Mouse (Mus musculus): Measurements from ENCODE around the gene Rela. TPM values are rescaled to one million over a fixed set of nuclear protein-coding genes. Genes with fewer than 3 reads are reported as not detected.
A peak's percentile ranks its signal among the peaks of the same experiment; 100 is the strongest.

The Rela gene
- polyA plus RNA-seq, 1 experiment from 2014 or later: 39.6 TPM

DNA sequence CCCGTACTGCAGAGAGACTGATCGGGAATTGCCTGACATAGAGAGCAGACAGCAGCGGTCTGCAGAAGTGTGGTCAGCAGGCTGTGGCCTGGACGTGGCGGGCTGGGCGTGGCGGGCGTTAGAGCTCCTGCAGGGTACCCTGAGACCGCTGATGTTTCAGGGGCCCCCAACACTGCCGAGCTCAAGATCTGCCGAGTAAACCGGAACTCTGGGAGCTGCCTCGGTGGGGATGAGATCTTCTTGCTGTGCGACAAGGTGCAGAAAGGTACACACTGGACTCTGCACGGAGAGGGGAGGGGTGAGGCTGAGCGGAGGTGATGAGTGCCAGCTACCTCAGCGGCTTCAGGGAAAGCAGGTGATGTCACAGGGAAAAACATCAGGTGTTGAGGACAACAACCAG, 3.7 kb downstream of the Rela start:
- H3K9me3 ChIP-seq (replicated peaks): no peaks in the 10 kb centered on the region
- H3K27me3 ChIP-seq (ENCODE audit: low read depth, poor library complexity, severe bottlenecking): no peaks in the 10 kb centered on the region
- H3K27ac ChIP-seq: no peak overlapping the region
- peaks cover 74% of the 10 kb centered on the region for H3K36me3 ChIP-seq
- no peak for DNase-seq (ENCODE audit: low spot score)
- 90% methylated on average over 17 of the region's 17 CpGs for WGBS
- no peak overlapping the region for H3K4me3 ChIP-seq
- H3K4me1 ChIP-seq: peaks cover 44% of the 10 kb centered on the region

DNA sequence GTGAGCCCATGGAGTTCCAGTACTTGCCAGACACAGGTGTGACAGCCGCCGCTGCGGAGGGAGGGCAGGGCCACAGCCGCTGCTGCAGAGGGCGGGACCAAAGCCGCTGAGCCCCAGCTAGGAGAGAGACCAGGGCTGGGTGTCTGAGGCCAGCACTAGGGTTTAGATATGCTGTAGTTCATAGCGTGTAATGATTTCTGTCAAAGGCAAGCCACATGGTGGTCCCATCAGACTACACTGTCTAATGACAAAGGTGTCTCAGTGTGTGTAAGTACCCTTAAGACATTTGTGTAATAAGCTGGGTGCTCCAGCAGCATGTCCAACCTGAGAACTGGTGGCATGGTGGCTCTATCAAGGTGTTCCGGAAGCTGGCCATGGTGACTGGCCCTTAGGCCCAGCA, 4.4 kb downstream of the Rela start:
- Histone ChIP-seq H3K27ac (no peak overlapping the region), H3K27me3 (ENCODE audit: low read depth, poor library complexity, severe bottlenecking) (no peaks in the 10 kb centered on the region), H3K9me3 (replicated peaks) (no peaks in the 10 kb centered on the region), H3K4me3 (no peak overlapping the region), H3K36me3 (peaks cover 79% of the 10 kb centered on the region), H3K4me1 (peaks cover 38% of the 10 kb centered on the region)
- WGBS: 93% methylated on average over 8 of the region's 8 CpGs
- DNase-seq (ENCODE audit: low spot score): no peak

DNA sequence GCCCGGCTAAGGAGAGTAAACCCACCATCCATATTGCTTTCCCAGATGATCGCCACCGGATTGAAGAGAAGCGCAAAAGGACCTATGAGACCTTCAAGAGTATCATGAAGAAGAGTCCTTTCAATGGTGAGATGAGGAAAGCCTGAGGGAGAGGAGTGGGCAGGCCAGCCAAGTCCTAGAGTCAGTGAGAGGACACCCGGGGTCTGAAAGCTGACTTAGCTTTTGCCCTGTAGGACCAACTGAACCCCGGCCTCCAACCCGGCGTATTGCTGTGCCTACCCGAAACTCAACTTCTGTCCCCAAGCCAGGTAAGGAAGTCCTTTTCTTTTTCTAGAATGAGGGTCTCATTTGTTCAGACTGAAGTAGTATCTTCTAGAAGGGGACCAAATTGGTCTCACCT, 8.0 kb downstream of the Rela start:
- WGBS: 98% methylated on average over 9 of the region's 9 CpGs
- no peak for DNase-seq (ENCODE audit: low spot score)
- Histone ChIP-seq H3K36me3 (peaks cover 82% of the 10 kb centered on the region), H3K27me3 (ENCODE audit: low read depth, poor library complexity, severe bottlenecking) (no peaks in the 10 kb centered on the region), H3K27ac (no peak overlapping the region), H3K4me3 (no peak overlapping the region), H3K9me3 (replicated peaks) (no peaks in the 10 kb centered on the region), H3K4me1 (peaks cover 27% of the 10 kb centered on the region)

DNA sequence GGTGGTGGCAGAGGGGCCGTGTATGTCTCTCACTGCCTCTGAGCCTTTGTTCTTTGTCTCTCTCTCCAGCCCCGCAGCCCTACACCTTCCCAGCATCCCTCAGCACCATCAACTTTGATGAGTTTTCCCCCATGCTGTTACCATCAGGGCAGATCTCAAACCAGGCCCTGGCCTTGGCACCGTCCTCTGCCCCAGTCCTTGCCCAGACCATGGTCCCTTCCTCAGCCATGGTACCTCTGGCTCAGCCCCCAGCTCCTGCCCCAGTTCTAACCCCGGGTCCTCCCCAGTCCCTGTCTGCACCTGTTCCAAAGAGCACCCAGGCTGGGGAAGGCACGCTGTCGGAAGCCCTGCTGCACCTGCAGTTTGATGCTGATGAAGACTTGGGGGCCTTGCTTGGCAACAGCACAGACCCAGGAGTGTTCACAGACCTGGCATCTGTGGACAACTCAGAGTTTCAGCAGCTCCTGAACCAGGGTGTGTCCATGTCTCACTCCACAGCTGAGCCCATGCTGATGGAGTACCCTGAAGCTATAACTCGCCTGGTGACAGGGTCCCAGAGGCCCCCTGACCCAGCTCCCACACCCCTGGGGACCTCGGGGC, 9.5 kb downstream of the Rela start:
- no peak overlapping the region for H3K4me3 ChIP-seq
- H3K36me3 ChIP-seq: peaks cover 82% of the 10 kb centered on the region
- WGBS: 91% methylated on average over 8 of the region's 8 CpGs

DNA sequence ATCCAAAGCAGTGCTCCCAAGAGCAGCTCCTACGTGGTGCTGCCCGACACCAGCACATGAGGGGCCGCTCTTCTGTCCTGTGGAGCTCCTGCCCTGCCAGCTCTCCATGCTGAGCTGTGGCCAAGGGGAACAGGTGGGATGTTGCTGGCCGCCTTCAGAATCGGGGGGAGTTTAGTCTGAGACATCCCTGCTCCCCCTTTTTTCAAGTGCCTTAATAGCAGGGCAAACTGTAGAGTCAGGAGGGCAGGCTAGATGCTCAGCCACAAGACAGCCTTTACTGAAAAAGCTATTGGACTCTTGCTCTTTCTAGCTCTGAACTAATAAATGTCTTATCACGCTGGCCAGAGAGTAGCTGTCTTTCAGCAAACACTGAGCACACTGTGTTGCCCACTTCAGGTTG, 10.5 kb downstream of the Rela start:
- 96% methylated on average over 6 of the region's 6 CpGs for WGBS
- H3K36me3 ChIP-seq: peaks cover 82% of the 10 kb centered on the region
- no peak for DNase-seq (ENCODE audit: low spot score)
- peak overlapping the region; percentile 89 for H3K27ac ChIP-seq
- 0 out of 2 replicates have a peak overlapping the region, but pooled peaks have one; percentile 37 for H3K4me3 ChIP-seq
- no peaks in the 10 kb centered on the region for H3K27me3 ChIP-seq (ENCODE audit: low read depth, poor library complexity, severe bottlenecking)
- no peaks in the 10 kb centered on the region for H3K9me3 ChIP-seq (replicated peaks)
- peaks cover 21% of the 10 kb centered on the region for H3K4me1 ChIP-seq

More for the DNA sequence above, 9.5 kb downstream of the Rela start:
- no peak for DNase-seq (ENCODE audit: low spot score)
- H3K4me1 ChIP-seq: peaks cover 21% of the 10 kb centered on the region
- no peaks in the 10 kb centered on the region for H3K9me3 ChIP-seq (replicated peaks)
- no peak overlapping the region for H3K27ac ChIP-seq
- H3K27me3 ChIP-seq (ENCODE audit: low read depth, poor library complexity, severe bottlenecking): no peaks in the 10 kb centered on the region

DNA sequence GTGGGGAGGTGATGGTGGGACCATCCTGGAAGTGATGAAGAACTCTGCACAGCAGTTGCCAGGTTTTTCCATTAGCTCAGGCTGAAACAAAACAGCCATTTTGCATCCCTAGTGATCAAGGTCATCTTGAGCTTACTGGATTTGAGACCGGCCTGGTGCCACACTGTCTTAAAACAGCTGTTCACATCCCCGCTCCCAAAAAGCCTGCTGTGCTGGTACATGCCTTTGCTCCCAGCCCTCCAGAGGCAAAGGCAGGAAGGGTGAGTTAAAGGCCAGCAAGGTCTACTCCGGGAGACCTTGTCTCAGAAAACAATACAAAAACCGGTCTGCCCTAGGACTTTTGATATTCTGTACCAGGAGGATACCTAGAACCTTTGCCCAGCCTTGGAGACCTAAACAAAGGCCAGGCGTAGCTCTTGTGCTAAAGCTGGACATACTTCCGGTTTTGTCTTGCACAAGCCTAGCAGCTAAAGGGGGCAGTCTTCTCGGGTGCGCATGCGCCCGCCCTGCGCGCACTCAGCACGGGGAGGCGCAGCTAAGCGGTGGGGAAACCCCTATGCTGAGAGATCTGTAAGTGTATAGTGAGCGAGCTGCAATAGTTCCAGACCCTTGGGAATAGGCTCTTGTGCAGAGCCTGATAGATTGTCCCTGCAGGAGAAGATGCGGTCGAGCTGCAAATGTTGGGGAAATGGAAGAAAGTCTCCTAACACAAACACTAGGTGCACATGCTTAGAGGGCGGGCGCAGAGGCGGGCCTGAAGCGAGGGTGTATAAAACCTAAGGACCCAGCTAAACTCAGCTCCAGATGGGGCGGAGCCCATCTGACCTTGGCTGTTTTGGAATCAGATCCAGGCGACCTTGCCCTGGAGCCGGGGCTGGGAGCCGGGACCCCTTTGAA, 11.4 kb downstream of the Rela start:
- DNase-seq (ENCODE audit: low spot score): peak; percentile 80
- H3K4me3 ChIP-seq: peak overlapping the region; percentile 37
- WGBS: 15% methylated on average over 26 of the region's 26 CpGs
- H3K36me3 ChIP-seq: peaks cover 83% of the 10 kb centered on the region
- no peaks in the 10 kb centered on the region for H3K9me3 ChIP-seq (replicated peaks)
- H3K27ac ChIP-seq: peak overlapping the region; percentile 89
- peaks cover 23% of the 10 kb centered on the region for H3K4me1 ChIP-seq
- H3K27me3 ChIP-seq (ENCODE audit: low read depth, poor library complexity, severe bottlenecking): no peaks in the 10 kb centered on the region; the same call in 1 of the 2 replicates

DNA sequence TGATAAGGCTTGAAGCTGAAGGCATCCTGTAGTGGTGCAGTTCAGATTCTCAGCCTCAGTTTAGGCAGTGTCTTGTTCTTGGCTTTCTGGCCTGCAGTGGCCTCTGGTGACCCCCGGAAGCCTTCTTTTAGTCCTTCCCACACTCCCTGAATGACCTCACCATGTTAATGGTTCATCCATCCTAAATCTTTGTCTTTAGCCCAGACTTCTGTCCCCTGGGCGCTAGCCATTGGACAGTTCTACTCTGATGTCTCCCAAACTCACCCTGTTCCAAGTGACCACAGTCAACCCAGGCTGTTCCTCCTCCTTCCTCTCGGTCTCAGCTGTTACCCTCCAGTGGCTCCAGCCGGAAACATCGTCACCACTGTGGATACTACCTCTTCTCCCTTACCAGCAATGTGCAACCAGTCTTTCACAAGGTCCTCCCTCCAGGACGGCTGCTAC, 12.0 kb downstream of the Rela start:
- peaks cover 2% of the 10 kb centered on the region for H3K27me3 ChIP-seq (ENCODE audit: low read depth, poor library complexity, severe bottlenecking)
- H3K9me3 ChIP-seq (replicated peaks): no peaks in the 10 kb centered on the region
- H3K36me3 ChIP-seq: peaks cover 82% of the 10 kb centered on the region
- 71% methylated on average over 6 of the region's 6 CpGs for WGBS
- peak overlapping the region; percentile 89 for H3K27ac ChIP-seq
- H3K4me1 ChIP-seq: peaks cover 30% of the 10 kb centered on the region
- DNase-seq (ENCODE audit: low spot score): no peak
- H3K4me3 ChIP-seq: peak overlapping the region; percentile 37

DNA sequence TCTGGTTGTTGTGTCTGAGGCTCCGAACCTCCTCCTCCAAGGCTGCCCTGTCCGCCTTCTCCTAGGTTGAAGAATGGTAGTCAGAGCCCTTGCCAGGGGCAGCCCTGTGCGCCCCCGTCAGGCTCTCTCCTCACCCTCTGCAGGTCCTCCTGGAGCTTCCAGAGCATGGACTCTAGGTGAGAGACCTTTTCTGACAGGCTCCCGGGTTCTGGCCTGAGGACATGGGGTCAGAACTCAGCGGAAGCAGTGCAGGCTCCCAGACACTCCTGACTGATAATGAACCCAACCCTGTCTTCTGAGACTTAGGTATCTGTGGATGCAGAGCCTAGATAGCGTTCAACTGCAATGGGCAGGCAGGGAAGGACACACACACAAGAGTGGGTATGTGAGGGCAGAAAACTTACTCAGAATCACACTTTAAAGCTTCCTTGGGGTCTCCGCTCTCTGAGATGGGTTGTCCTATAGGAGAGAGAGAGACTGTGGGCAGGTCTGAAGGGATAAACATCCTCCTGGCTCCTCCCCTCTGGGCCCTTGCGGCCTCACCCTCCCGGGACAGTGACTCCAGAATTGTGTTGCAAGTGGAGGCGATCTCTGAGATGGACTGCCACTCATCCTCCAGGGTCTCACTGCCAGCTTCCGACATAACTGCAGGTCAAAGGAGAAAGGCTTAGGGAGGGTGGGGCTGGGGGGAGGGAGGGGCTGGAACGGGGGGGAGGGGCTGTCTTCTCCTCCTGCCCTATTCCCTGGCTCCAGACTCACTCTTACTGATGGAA, 14.4 kb downstream of the Rela start:
- H3K36me3 ChIP-seq: peaks cover 78% of the 10 kb centered on the region
- DNase-seq (ENCODE audit: low spot score): no peak
- H3K27ac ChIP-seq: no peak overlapping the region
- no peaks in the 10 kb centered on the region for H3K9me3 ChIP-seq (replicated peaks)
- peaks cover 50% of the 10 kb centered on the region for H3K4me1 ChIP-seq
- WGBS: 57% methylated on average over 13 of the region's 13 CpGs
- peaks cover 25% of the 10 kb centered on the region for H3K27me3 ChIP-seq (ENCODE audit: low read depth, poor library complexity, severe bottlenecking)
- H3K4me3 ChIP-seq: peak overlapping the region; percentile 15; the same call in 1 of the 2 replicates

DNA sequence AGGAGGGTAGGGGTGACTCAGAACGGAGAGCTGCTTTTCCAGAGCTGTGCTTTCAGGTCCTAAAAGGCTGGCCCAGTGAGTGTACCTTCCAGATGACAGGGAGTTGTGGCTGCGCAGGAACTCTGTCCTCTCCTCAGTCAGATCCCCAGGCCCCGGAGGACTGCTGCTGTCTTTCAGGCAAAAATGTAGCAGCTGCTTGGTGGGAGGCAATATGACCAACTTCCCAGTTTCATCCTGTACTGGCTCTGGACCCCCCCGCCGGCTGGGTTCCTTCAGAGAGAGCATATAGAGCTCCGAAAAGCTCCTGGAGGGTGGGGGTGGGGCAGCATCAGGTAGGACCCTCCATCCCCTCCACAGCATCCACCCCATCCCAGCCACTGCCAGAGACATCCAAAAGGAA, 15.3 kb downstream of the Rela start:
- H3K27me3 ChIP-seq (ENCODE audit: low read depth, poor library complexity, severe bottlenecking): peaks cover 26% of the 10 kb centered on the region
- H3K36me3 ChIP-seq: peaks cover 78% of the 10 kb centered on the region
- WGBS: 76% methylated on average over 6 of the region's 6 CpGs

DNA sequence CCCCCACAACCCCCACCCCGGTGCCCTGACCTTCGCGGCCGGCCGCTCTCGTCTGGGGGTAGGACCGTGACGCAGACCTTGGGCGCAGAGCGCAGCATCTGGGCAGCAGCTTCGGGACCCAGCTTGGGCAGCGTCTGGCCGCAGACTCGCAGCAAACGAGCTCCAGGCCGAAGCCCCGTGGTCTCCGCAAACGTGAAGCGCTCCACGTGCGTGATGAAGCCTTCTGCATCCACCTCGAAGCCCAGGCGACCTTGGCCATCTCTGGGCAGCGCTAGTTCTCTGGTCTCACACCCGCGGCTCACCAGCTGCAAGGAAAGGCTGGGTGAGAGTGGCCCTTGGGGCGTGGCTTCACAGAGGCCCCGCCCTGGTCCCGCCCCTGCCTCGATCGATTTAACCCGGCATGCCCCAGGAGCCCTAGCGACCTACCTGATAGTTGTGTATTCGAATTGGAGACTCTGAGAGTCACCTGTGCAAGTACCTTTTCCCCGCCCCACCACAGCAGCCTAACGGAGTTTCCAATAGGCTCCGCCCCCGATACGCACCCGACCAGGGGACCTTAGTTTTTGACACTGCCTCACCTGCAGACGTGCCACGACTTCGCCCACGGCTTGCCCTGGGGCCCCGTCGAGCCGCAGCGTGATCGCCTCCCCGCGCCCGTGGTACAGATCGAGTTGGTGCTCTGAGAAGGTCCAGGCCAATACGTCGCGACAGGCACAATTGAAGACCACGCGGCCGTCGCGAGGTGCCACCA, 16.9 kb downstream of the Rela start:
- DNase-seq (ENCODE audit: low spot score): peak; percentile 87
- Histone ChIP-seq H3K27me3 (ENCODE audit: low read depth, poor library complexity, severe bottlenecking) (peaks cover 26% of the 10 kb centered on the region), H3K4me3 (peak overlapping the region; percentile 60), H3K36me3 (peaks cover 85% of the 10 kb centered on the region), H3K27ac (peak overlapping the region; percentile 74), H3K4me1 (peaks cover 34% of the 10 kb centered on the region), H3K9me3 (replicated peaks) (no peaks in the 10 kb centered on the region)
- 6% methylated on average over 62 of the region's 62 CpGs for WGBS

More for the DNA sequence above, 15.3 kb downstream of the Rela start:
- Histone ChIP-seq H3K4me1 (peaks cover 50% of the 10 kb centered on the region), H3K27ac (no peak overlapping the region), H3K9me3 (replicated peaks) (no peaks in the 10 kb centered on the region), H3K4me3 (no peak overlapping the region)
- no peak for DNase-seq (ENCODE audit: low spot score)

DNA sequence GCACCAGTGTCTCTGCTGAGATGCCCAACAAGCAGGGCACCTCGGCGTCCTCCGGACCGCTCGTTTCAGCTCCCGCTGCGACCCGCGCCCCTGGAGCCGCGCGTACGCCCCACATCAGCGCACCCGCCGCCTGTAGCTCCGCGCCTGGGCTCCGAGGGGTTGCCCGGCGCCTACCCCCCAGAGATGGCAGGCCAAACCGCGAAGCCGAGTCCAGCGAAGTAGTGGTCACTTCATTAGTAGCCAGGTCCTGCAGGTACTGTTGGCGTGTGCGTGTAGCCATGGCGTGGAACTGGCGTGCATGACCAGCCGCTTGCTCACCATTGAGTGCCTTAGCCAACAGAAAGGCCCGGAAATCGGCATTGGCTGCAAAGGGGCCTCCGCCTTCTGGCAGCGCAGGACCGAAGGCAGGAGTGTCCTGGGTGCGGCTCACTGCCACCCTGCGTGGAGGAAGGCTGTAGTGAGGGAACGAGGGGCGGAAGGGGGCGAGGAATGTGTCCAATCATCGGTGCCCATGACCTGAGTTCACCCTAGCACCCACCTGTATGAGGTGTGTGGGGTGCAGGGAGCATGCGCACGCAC, 17.5 kb downstream of the Rela start:
- Histone ChIP-seq H3K9me3 (replicated peaks) (no peaks in the 10 kb centered on the region), H3K4me1 (peaks cover 29% of the 10 kb centered on the region), H3K27ac (peak overlapping the region; percentile 74), H3K27me3 (ENCODE audit: low read depth, poor library complexity, severe bottlenecking) (peaks cover 26% of the 10 kb centered on the region), H3K4me3 (peak overlapping the region; percentile 60), H3K36me3 (peaks cover 91% of the 10 kb centered on the region)
- WGBS: 6% methylated on average over 43 of the region's 43 CpGs
- DNase-seq (ENCODE audit: low spot score): peak; percentile 48

All from limb, embryonic 10.5 days (tissue).